Mouse (Mus musculus) forebrain, postnatal 0 days (tissue): ENCODE results near the gene Ift27. TPM values are rescaled to one million over a fixed set of nuclear protein-coding genes. Genes with fewer than 3 reads are reported as not detected.

Experiments
- ATAC-seq: fragments of 200-750 bp; cut with Nextera tagmentation; 2 replicates; pipeline ENCODE4 v1.8.0; 2017; ENCODE audit warnings: mild to moderate bottlenecking, moderate library complexity
- DNase-seq: peaks from one replicate; pipeline ENCODE4 v3.0.0-alpha.2; 2015
- H3K27ac ChIP-seq: fragments of 300-500 bp; sonication (generic); 2 replicates; pipeline ENCODE4 v1.5.1; 2014; ENCODE audit warnings: low read depth, mild to moderate bottlenecking, antibody characterized with exemption, low read length, moderate library complexity, mixed read lengths
- H3K27me3 ChIP-seq: fragments of 300-500 bp; sonication (generic); 2 replicates; pipeline ENCODE4 v1.6.1; 2014; ENCODE audit warnings: mild to moderate bottlenecking, low read length, mixed read lengths; ENCODE audit not compliant: insufficient read depth
- H3K36me3 ChIP-seq: fragments of 300-500 bp; sonication (generic); 2 replicates; pipeline ENCODE4 v1.6.1; 2014; ENCODE audit warnings: mild to moderate bottlenecking, moderate library complexity; ENCODE audit not compliant: insufficient read depth
- H3K4me1 ChIP-seq: fragments of 300-500 bp; sonication (generic); 2 replicates; pipeline ENCODE4 v1.6.1; 2014; ENCODE audit warnings: antibody characterized with exemption; ENCODE audit not compliant: insufficient read depth
- H3K4me2 ChIP-seq: fragments of 300-500 bp; sonication (generic); 2 replicates; pipeline ENCODE4 v1.6.1; 2014; ENCODE audit warnings: low read depth, mild to moderate bottlenecking, moderate library complexity
- H3K4me3 ChIP-seq: fragments of 300-500 bp; sonication (generic); 2 replicates; pipeline ENCODE4 v1.5.1; 2014; ENCODE audit warnings: low read depth, low read length, mixed read lengths
- H3K9ac ChIP-seq: fragments of 300-500 bp; sonication (generic); 2 replicates; pipeline ENCODE4 v1.6.1; 2014; ENCODE audit warnings: mild to moderate bottlenecking
- H3K9me3 ChIP-seq: fragments of 300-500 bp; sonication (generic); 2 replicates; pipeline ENCODE4 v1.6.1; 2016; ENCODE audit warnings: low read length
- CTCF ChIP-seq: sonication (generic); IDR thresholded peaks from 2 replicates; pipeline ENCODE4 v1.5.1; 2016; ENCODE audit warnings: antibody characterized with exemption, control low read depth, low read depth
- WGBS: fragments of 180-500 bp; shearing (Covaris S2); extraction: QIAGEN DNeasy Blood & Tissue Kit; methylation state at CpG from one replicate; pipeline ENCODE4 v1.1.7; 2014; 5-methylcytosine and 5-hydroxymethylcytosine counted together
- polyA plus RNA-seq: library from polyadenylated mRNA; unstranded; fragments of >200 nt; fragmentation: Nextera tagmentation; extraction: Ambion mirVana; gene quantifications from 2 replicates; pipeline ENCODE4 v1.2.1, GENCODE M21; 2015
- total RNA-seq: library from RNA; depleted of rRNA; stranded (reverse); fragments of >200 nt; gene quantifications from 2 replicates; pipeline ENCODE4 v1.2.3, GENCODE M21; 2014; rRNA removed

Gene Ift27
- 41.2 and 43.1 TPM in 2 replicates for total RNA-seq
- polyA plus RNA-seq: 134 and 145 TPM in 2 replicates

GRCm38 (mm10) chr15:78173972-78174886 is at the start of gene Ift27:
TSS of gene Ift27 (minus strand) at chr15:78174107.
- ATAC-seq: peak; percentile 97
- peak; percentile 100 for DNase-seq
- H3K27ac ChIP-seq: peak within 1 kb of the TSS; percentile 81
- H3K9me3 ChIP-seq: no peaks in the 10 kb centered on the region
- no peaks in the 10 kb centered on the region for H3K27me3 ChIP-seq
- WGBS: 3% methylated on average over 40 of the region's 40 CpGs
- TF ChIP-seq CTCF: no peak
- no peaks in the 10 kb centered on the region for H3K36me3 ChIP-seq
- H3K9ac ChIP-seq: peak within 1 kb of the TSS; percentile 75
- peaks cover 17% of the 10 kb centered on the region for H3K4me1 ChIP-seq
- H3K4me2 ChIP-seq: peak within 1 kb of the TSS; percentile 96
- H3K4me3 ChIP-seq: peak within 1 kb of the TSS; percentile 70

- H3K4me2 ChIP-seq: no peak overlapping the region
- no peaks in the 10 kb centered on the region for H3K36me3 ChIP-seq
- 78% methylated on average over 9 of the region's 9 CpGs for WGBS
- TF ChIP-seq CTCF: no peak
- H3K27ac ChIP-seq: no peak overlapping the region
- ATAC-seq (no peak), DNase-seq (no peak)
- H3K27me3 ChIP-seq: no peaks in the 10 kb centered on the region
- H3K4me3 ChIP-seq: no peak overlapping the region
- no peaks in the 10 kb centered on the region for H3K4me1 ChIP-seq
- H3K9me3 ChIP-seq: no peaks in the 10 kb centered on the region
- H3K9ac ChIP-seq: no peak overlapping the region
These were observed 41.4 kb upstream of the Ift27 start for GRCm38 (mm10) chr15:78215269-78215668.

- no peaks in the 10 kb centered on the region for H3K9me3 ChIP-seq
- no peak for TF ChIP-seq CTCF
- no peaks in the 10 kb centered on the region for H3K36me3 ChIP-seq
- no peak for DNase-seq
- H3K27me3 ChIP-seq: no peaks in the 10 kb centered on the region
- no peaks in the 10 kb centered on the region for H3K4me1 ChIP-seq
- H3K4me2 ChIP-seq: no peak overlapping the region
- no peak overlapping the region for H3K4me3 ChIP-seq
- ATAC-seq: no peak
- no peak overlapping the region for H3K9ac ChIP-seq
- no peak overlapping the region for H3K27ac ChIP-seq
- 85% methylated on average over 8 of the region's 8 CpGs for WGBS
These were observed 37.5 kb upstream of the Ift27 start for GRCm38 (mm10) chr15:78211367-78211766.

- DNase-seq (no peak), ATAC-seq (no peak)
- TF ChIP-seq CTCF: no peak
- H3K27me3 ChIP-seq: 0 out of 2 replicates have a peak, but pooled peaks cover 2% of the 10 kb centered on the region
- H3K9me3 ChIP-seq: no peaks in the 10 kb centered on the region
- no peaks in the 10 kb centered on the region for H3K4me1 ChIP-seq
- no peak overlapping the region for H3K9ac ChIP-seq
- no peak overlapping the region for H3K4me2 ChIP-seq
- H3K36me3 ChIP-seq: no peaks in the 10 kb centered on the region
- no peak overlapping the region for H3K27ac ChIP-seq
- WGBS: 85% methylated on average over 4 of the region's 4 CpGs
- no peak overlapping the region for H3K4me3 ChIP-seq
These were observed 36.3 kb upstream of the Ift27 start for GRCm38 (mm10) chr15:78210203-78210602.

- Histone ChIP-seq H3K9ac (no peak within 1 kb of the TSS), H3K4me2 (no peak within 1 kb of the TSS), H3K27me3 (peaks cover 12% of the 10 kb centered on the region; the same call in 1 of the 2 replicates), H3K4me3 (no peak within 1 kb of the TSS), H3K36me3 (no peaks in the 10 kb centered on the region), H3K9me3 (no peaks in the 10 kb centered on the region), H3K4me1 (0 out of 2 replicates have a peak, but pooled peaks cover 4% of the 10 kb centered on the region), H3K27ac (no peak within 1 kb of the TSS)
- ATAC-seq: no peak
- 87% methylated on average over 7 of the region's 7 CpGs for whole genome bisulfite sequencing
- DNase-seq: no peak
- TF ChIP-seq CTCF: no peak
These were observed 32.4 kb upstream of the Ift27 start, which contains the start of gene Pvalb for GRCm38 (mm10) chr15:78206312-78206711. TSS of gene Pvalb (minus strand) at chr15:78206400.

GRCm38 (mm10) chr15:78205192-78205591 is 31.3 kb upstream of the Ift27 start:
- H3K9me3 ChIP-seq: no peaks in the 10 kb centered on the region
- peak; percentile 53 for TF ChIP-seq CTCF
- no peak overlapping the region for H3K27ac ChIP-seq
- no peak overlapping the region for H3K4me2 ChIP-seq
- no peak overlapping the region for H3K9ac ChIP-seq
- ATAC-seq (peak; percentile 64), DNase-seq (peak; percentile 47)
- 45% methylated on average over 3 of the region's 3 CpGs for WGBS
- H3K27me3 ChIP-seq: peaks cover 12% of the 10 kb centered on the region; the same call in 1 of the 2 replicates
- no peak overlapping the region for H3K4me3 ChIP-seq
- H3K36me3 ChIP-seq: no peaks in the 10 kb centered on the region
- H3K4me1 ChIP-seq: 0 out of 2 replicates have a peak, but pooled peaks cover 4% of the 10 kb centered on the region
